Mouse (Mus musculus) embryonic facial prominence, embryonic 11.5 days (tissue): ENCODE data around the gene Tmem40. TPM values are rescaled to one million over a fixed set of nuclear protein-coding genes. Genes with fewer than 3 reads are reported as not detected.

ENCODE experiments used
- ATAC-seq: fragments of 200-750 bp; cut with Nextera tagmentation; replicated peaks from 2 replicates; pipeline ENCODE4 v1.8.0; 2017; ENCODE audit warnings: low read depth; ENCODE audit not compliant: insufficient number of reproducible peaks, low FRiP score, low TSS enrichment
- DNase-seq: peaks from one replicate; pipeline ENCODE4 v3.0.0-alpha.2; 2015; ENCODE audit warnings: low spot score
- H3K27ac ChIP-seq: fragments of 300-500 bp; sonication (generic); replicated peaks from 2 replicates; pipeline ENCODE4 v1.5.1; 2014; ENCODE audit warnings: mild to moderate bottlenecking, low read depth, low read length, control low read depth
- H3K27me3 ChIP-seq: fragments of 300-500 bp; sonication (generic); 2 replicates; pipeline ENCODE4 v1.6.1; 2014; ENCODE audit warnings: mild to moderate bottlenecking, low read length, moderate library complexity, mixed read lengths; ENCODE audit not compliant: control insufficient read depth, insufficient read depth
- H3K36me3 ChIP-seq: fragments of 300-500 bp; sonication (generic); replicated peaks from 2 replicates; pipeline ENCODE4 v1.6.1; 2014; ENCODE audit warnings: low read depth, mild to moderate bottlenecking, low read length, moderate library complexity, mixed read lengths; ENCODE audit not compliant: control insufficient read depth, insufficient read depth
- H3K4me1 ChIP-seq: fragments of 300-500 bp; sonication (generic); 2 replicates; pipeline ENCODE4 v1.6.1; 2014; ENCODE audit warnings: low read length, mixed read lengths; ENCODE audit not compliant: control insufficient read depth, insufficient read depth
- H3K4me2 ChIP-seq: fragments of 300-500 bp; sonication (generic); 2 replicates; pipeline ENCODE4 v1.6.1; 2014; ENCODE audit warnings: low read depth, mild to moderate bottlenecking, control low read depth, low read length, moderate library complexity
- H3K4me3 ChIP-seq: fragments of 300-500 bp; sonication (generic); 2 replicates; pipeline ENCODE4 v1.5.1; 2014; ENCODE audit warnings: low read depth, low read length, control low read depth
- H3K9ac ChIP-seq: fragments of 300-500 bp; sonication (generic); replicated peaks from 2 replicates; pipeline ENCODE4 v1.6.1; 2014; ENCODE audit warnings: mild to moderate bottlenecking, control low read depth, low read length
- H3K9me3 ChIP-seq: fragments of 300-500 bp; sonication (generic); replicated peaks from 2 replicates; pipeline ENCODE4 v1.6.1; 2016; ENCODE audit warnings: mild to moderate bottlenecking, low read length, inconsistent platforms, mixed read lengths; ENCODE audit not compliant: control insufficient read depth
- WGBS: fragments of 180-500 bp; shearing (Covaris S2); extraction: QIAGEN DNeasy Blood & Tissue Kit; methylation state at CpG from one replicate; pipeline ENCODE4 v1.1.7; 2014; 5-methylcytosine and 5-hydroxymethylcytosine counted together
- microRNA-seq: library from miRNA; unstranded; fragments of <30 nt; microRNA quantifications from one replicate; pipeline ENCODE4, GENCODE M21; 2016; ENCODE audit warnings: borderline number of aligned reads
- polyA plus RNA-seq: library from polyadenylated mRNA; unstranded; fragments of >200 nt; fragmentation: Nextera tagmentation; extraction: Ambion mirVana; gene quantifications from 2 replicates; pipeline ENCODE4 v1.2.1, GENCODE M21; 2014

Gene Tmem40
- polyA plus RNA-seq, 1 experiment from 2014 or later, result 2.0 TPM

DNA sequence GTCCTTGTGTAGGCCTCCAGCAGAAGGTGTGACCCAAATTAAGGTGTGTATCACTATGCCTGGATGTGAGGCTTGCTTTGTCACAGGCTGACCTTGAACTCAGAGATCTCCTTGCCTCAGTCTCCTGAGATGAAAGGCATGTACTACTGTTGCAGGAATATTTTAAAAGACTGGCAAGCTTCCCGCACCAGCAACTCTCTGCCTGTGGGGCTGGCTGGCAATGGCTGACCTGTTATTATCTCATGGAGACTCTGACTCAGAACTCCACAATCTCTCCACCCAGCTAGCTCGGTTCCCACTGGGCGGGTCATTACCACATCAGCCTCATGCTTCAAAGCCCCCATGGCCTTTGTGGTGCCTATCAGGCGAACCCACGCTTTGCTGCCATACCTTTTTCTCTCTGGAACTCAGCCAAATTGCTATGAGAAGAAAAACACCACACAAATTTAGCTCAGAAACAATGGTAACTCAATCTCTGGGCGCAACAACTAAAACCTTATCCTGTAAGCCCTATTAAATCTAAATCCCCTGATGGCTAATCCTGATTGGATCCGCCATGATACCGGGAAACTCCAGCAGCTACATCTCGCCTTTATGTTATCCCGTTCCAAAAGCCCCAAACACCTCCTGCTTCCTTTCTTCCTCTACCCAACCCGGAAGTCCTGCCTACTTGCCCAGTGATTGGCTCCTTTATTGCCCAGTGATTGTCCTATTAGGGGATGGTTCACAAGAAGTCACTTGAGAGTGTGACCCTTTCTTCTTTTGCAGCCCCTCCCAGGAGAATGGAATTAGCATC lies 77.2 kb downstream of the Tmem40 start:
- no peak overlapping the region for H3K4me2 ChIP-seq
- H3K27me3 ChIP-seq, result no peaks in the 10 kb centered on the region
- no peaks in the 10 kb centered on the region for H3K9me3 ChIP-seq
- no peak overlapping the region for H3K27ac ChIP-seq
- no peak for ATAC-seq
- H3K4me1 ChIP-seq, result no peaks in the 10 kb centered on the region
- DNase-seq, result no peak
- H3K4me3 ChIP-seq, result no peak overlapping the region
- H3K36me3 ChIP-seq, result no peaks in the 10 kb centered on the region
- WGBS, result 65% methylated on average over 11 of the region's 11 CpGs
- no peak overlapping the region for H3K9ac ChIP-seq

DNA sequence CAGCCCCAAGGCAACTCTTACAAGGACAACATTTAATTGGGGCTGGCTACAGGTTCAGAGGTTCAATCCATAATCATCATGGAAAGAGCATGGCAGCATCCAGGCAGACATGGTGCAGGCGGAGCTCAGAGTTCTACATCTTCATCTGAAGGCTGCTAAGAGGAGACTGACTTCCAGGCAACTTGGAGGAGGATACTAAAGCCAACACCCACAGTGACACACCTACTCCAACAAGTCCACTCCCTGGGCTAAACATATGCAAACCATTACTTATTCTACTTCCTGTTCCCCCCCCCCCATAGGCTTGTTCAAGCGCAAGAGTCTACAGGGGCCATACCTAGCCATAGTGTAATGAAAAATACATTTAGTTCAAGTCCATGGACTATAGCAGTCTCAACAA lies 77.9 kb downstream of the Tmem40 start:
- Histone ChIP-seq H3K27ac (no peak overlapping the region), H3K27me3 (no peaks in the 10 kb centered on the region), H3K4me1 (no peaks in the 10 kb centered on the region), H3K36me3 (no peaks in the 10 kb centered on the region), H3K4me3 (no peak overlapping the region), H3K9ac (no peak overlapping the region), H3K4me2 (no peak overlapping the region), H3K9me3 (no peaks in the 10 kb centered on the region)
- no peak for ATAC-seq
- 88% methylated on average over 2 of the region's 2 CpGs for WGBS
- DNase-seq, result no peak

DNA sequence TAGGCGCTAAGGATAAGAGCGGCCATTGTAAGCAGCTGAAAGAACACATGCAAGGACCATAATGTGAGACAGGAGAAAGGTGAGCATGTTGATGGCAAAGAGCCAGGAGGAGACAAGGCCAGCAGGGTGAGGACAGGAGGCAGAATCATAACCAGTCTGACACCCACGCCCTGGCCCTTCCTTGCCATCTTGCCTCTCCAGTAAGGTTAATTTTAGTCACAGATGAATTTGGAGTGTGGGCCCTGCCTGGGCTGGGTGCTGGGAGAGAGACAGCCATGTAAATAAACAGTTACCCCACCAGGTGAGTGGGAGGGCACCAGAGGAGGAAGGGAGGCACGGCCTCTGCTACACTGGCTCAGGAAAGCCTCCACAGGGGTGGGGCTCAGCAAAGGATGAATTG lies 81.1 kb downstream of the Tmem40 start:
- Histone ChIP-seq H3K27me3 (no peaks in the 10 kb centered on the region), H3K4me1 (no peaks in the 10 kb centered on the region), H3K4me3 (no peak overlapping the region), H3K9me3 (no peaks in the 10 kb centered on the region), H3K36me3 (no peaks in the 10 kb centered on the region), H3K9ac (no peak overlapping the region), H3K4me2 (no peak overlapping the region), H3K27ac (no peak overlapping the region)
- ATAC-seq (no peak), DNase-seq (no peak)
- 86% methylated on average over 4 of the region's 4 CpGs for WGBS

Small RNA genes lying within 50 kb of the gene (microRNA-seq; reads per million reads assigned to microRNA genes)
- not detected for gene Mir7660

Other genes with a start within 250 kb of the Tmem40 start
- 29.4 and 30.3 TPM in 2 replicates for gene Tsen2, start 217.7 kb downstream of the Tmem40 start, polyA plus RNA-seq
- 0.31 and 0.38 TPM in 2 replicates for gene Mkrn2os, start 169.8 kb downstream of the Tmem40 start, polyA plus RNA-seq
- gene Mkrn2, start 160.5 kb downstream of the Tmem40 start, polyA plus RNA-seq, result 28.1 and 28.5 TPM in 2 replicates
- 124 and 131 TPM in 2 replicates for gene Raf1, start 85.8 kb downstream of the Tmem40 start, polyA plus RNA-seq
- 36.2 and 39.1 TPM in 2 replicates for gene Cand2, start 12.1 kb upstream of the Tmem40 start, polyA plus RNA-seq
- gene Rpl32, start 46.3 kb upstream of the Tmem40 start, polyA plus RNA-seq, result 2,072 and 2,207 TPM in 2 replicates
- 0.39 and 1.5 TPM in 2 replicates for gene Efcab12, start 76.0 kb upstream of the Tmem40 start, polyA plus RNA-seq
- gene Mbd4, start 91.0 kb upstream of the Tmem40 start, polyA plus RNA-seq, result 22.5 and 24.8 TPM in 2 replicates
- 25.1 and 27.2 TPM in 2 replicates for gene Ift122, start 91.1 kb upstream of the Tmem40 start, polyA plus RNA-seq
- gene Rho, start 169.3 kb upstream of the Tmem40 start, polyA plus RNA-seq, result 0.14 TPM in 1 of 2 replicates, not detected in the other
- gene H1foo, start 182.5 kb upstream of the Tmem40 start, polyA plus RNA-seq, result not detected in 2 replicates
- gene Plxnd1, start 232.6 kb upstream of the Tmem40 start, polyA plus RNA-seq, result 19.1 and 20.3 TPM in 2 replicates